Mouse (Mus musculus) small intestine, adult 2 months (tissue): ENCODE results near the gene Hectd1.

ENCODE experiments used
- CTCF ChIP-seq: fragments of 200-500 bp; IDR thresholded peaks from 2 replicates; pipeline ENCODE4 v1.5.1; 2012; ENCODE audit warnings: low read depth, mild to moderate bottlenecking, control low read depth, inconsistent platforms, low read length, moderate library complexity, mixed read lengths; ENCODE audit not compliant: insufficient replicate concordance, insufficient read length; ENCODE audit errors: extremely low read depth
- POLR2A ChIP-seq: fragments of 200-500 bp; IDR thresholded peaks from 2 replicates; pipeline ENCODE4 v1.6.1; 2012; ENCODE audit warnings: low read depth, mild to moderate bottlenecking, control low read depth, inconsistent platforms, low read length, moderate library complexity

GRCm38 (mm10) chr12:51819951-51820498 is 9.3 kb downstream of the Hectd1 start:
- no peak for TF ChIP-seq CTCF
- no peak for TF ChIP-seq POLR2A
